Mouse (Mus musculus): Measurements from ENCODE around the gene Zfp961.

DNA sequence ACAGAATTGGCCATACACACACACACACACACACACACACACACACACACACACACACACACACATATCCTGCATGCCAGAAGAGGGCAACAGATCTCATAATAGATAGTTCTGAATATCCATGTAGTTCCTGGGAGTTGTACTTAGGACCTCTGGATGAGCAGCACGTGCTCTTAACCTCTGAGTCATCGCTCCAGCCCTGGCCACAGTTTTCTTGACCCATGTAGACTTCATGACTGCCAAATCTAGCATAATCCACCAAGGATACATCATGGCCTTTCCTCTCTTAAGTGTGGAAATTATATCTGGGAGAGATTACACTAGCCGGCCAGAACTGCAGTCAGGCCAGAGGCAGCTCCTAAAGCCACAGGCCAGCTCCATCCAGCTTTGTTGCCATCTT is 24.3 kb upstream of the Zfp961 start:
- TF ChIP-seq HCFC1 (IDR thresholded peaks at IDR 0.05; ENCODE audit: borderline replicate concordance, insufficient read depth, low read length) = no peak
- no peak for TF ChIP-seq CHD2 (IDR thresholded peaks at IDR 0.05; ENCODE audit: low read depth, low read length)
- no peak for TF ChIP-seq MAFK (IDR thresholded peaks at IDR 0.05; ENCODE audit: insufficient read depth, low read depth, low read length)
- TF ChIP-seq ZC3H11A (IDR thresholded peaks at IDR 0.05; ENCODE audit: borderline replicate concordance, low read depth, low read length) = no peak
